Mouse (Mus musculus) heart, postnatal 14 days (tissue): ENCODE measurements at regions not wholly inside any gene's neighbourhood (a gene's known extent, or its start where the extent isn't known, plus 50 kb on each side); places are given as distances from the start of the nearest gene placed in this dataset.
"Not testable (repeated sequence)": the region's sequence is repeated elsewhere in the genome, so short reads cannot be mapped to it uniquely, and the experiment has no call there.

Experiments
- DNase-seq, 2 experiments: peaks; one replicate each; pipeline ENCODE4 v3.0.0; 2021 to 2022
- intact Hi-C: fragments of 180-260 bp; cut with DNase I; formaldehyde crosslinking; loops from one replicate; pipeline ENCODE4 v1.15.1; 2025

DNA sequence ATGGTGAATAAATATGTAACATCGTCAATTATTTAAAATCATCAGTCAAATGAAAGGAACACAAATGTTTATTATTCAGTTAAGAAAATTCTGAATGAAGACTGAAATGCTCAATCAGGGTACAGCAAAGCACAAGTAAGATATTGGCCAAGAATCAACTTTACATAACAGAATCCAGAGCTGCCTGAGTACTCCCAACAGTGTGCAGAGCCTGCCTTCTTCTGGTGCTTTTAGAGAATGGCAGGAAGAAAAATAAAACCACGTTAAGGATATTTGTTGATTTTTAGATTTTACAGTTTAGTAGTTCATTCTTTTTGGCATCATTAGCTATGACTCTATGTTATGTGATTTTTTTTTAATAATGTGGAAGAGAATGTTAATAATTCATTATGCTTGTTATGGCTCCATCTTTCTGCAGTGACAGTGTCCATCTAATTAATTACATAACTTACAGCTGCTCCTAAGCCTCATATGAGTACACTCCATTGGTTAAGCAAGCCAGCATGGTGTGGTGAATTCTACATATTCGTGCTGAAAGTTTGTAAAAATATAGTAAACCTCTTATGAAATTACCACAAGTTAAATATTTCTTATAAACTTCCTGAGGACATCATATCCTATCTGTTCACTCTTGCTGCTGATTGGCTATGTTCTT is 579.0 kb downstream of the Kcna4 start:
- DNase-seq, result no peak
- intact Hi-C loops, result loop anchor here (2.0 kb wide), 1 partner anchor 787 kb away; no protein-coding TSS in a partner anchor

DNA sequence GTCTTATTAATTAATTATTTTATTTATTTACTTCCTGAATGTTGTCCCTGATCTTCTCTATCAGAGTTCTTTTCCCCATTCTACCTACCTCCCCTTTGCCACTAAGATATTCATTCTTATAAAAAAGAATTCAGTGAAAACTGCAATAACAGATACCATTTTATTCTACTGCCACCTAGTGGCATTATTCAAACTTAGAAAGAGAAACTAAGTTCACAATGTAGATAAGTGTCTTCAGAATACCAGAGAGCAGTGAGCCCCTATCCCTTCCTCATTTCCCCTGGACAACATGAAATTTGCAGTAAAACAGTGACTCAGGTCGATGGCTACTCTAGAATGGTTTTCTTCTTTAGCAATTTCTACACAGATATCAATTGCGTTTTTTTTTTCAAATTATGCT is 589.2 kb downstream of the Kcna4 start:
- no peak for DNase-seq
- intact Hi-C loops, result loop anchor here (5.0 to 10.0 kb wide), 2 partner anchors 897 to 1525 kb away; no protein-coding TSS in a partner anchor

DNA sequence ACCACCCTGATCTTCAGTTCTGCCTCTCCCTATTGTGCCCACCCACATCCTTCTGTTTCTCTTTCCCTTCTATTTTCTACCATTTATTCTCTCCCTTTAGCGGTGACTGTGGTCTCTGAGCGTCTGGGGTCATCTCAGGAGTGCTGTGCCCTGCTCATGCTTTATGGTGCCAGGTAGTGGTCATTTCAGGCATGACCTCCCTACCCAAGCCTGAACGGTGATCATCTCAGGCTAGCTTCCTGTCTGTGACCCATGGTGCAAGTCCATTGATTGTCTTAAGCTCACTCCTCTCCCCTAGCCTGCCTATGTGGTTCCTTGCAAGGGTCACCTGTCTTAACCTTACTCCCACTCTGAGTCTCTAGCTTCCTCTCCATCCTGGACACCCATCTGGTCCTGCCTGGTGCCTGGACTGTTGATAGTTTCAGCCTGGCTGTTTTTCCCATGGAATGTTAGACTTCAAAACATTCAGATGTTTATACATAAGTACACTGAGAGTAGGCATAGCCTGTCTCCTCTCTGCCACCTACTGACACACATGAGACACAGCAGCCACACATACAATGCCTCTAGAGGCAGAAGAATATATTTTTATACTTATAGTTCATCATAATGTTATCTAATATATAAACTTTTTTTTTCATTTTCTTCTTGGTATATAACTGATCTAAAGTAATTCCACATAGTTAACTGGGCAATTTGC is 595.8 kb downstream of the Kcna4 start:
- intact Hi-C loops, result no loop called here
- DNase-seq, result no peak

DNA sequence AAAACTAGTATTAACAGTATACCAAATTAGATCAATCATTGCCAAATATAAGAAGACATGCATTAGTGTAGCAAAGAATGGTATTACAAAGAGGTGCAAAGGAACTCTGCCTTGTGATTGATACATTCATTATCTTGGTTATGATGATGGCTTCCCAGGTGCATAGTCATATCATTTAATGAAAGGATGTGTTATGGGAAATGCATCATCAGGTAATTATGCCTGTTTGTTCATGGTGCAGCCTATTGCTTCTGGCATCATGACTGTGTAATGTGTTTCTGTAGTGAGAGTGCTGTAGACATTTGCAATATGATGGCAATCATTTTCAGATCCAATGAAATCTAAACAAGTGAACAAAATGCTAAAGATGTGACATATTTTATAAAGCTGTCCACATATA is 597.8 kb downstream of the Kcna4 start:
- no peak for DNase-seq
- intact Hi-C loops, result no loop called here

DNA sequence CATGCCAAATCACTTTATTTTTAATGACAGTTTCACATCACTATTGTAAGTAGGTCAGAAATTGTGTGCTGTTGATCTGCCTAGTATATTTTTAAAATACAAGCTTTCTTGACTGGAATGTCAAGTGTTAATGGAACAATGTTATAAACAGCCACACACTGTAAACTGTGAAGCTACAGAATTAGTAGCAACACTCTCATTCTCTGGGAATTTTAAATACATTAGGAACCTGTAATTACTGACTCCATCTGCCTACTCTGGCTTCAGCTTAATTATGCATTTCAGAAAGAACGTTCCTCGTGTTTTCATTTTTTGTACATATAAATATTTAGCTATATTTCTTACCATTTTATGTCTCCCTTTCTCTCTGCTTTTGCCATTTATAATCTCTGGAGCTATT is 634.7 kb downstream of the Kcna4 start:
- DNase-seq, result no peak
- intact Hi-C loops, result no loop called here

DNA sequence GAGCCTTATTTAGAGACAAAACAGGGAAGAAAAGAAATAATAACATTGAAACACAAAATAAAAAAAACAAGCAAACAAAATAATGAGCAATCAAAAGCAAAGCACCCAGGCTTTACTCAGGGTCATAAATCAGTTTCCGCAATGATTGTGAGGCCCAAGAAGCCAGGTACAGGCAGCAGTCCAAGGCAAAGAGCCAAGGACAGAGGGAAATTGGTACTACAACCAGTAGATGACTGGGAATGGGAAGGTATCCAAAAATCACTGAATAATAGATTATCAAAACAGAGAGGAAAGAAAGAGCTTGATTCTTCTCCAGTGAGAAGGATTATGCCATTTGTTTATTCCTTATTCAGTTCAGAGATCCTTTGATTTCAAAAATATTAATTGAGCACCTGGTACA is 636.2 kb downstream of the Kcna4 start:
- intact Hi-C loops, result no loop called here
- no peak for DNase-seq

DNA sequence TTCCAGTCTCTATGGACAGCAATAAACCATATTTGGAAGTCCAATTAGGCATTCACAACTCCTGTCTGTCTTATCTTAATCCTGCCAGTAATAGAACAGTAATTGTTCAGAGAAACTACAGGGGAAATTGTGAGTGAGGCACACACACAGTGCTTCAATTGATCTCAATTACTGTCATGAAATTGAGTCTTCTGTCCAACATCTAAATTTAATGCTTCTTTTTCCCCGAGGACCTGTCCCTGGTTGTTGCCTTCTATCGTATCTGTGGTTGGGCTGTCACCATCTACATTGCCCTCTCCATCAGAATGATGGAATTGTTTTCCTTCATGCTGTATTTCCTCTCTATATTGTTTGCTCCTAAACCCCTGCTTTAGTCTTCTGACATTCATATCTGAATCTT is 644.9 kb downstream of the Kcna4 start:
- intact Hi-C loops, result no loop called here
- no peak for DNase-seq

DNA sequence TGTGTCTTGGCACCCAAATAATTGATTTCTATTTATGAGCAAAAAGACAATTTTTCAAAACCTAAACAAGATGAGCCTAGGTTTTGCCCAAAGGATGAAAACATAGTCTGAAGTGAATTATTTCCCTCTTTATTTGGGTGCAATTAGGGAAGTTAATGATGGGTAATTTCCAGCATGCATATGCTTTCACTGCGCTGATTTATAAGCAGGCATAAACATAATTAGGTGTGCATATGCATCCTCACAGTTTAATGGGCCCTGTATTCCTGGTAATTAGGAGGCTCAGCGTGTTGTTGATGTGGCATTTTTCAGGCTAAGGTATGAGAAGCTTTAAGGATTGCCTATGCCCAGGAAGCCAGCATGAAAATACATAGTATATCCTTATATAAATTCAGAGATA is 645.3 kb downstream of the Kcna4 start:
- no peak for DNase-seq
- intact Hi-C loops, result no loop called here

DNA sequence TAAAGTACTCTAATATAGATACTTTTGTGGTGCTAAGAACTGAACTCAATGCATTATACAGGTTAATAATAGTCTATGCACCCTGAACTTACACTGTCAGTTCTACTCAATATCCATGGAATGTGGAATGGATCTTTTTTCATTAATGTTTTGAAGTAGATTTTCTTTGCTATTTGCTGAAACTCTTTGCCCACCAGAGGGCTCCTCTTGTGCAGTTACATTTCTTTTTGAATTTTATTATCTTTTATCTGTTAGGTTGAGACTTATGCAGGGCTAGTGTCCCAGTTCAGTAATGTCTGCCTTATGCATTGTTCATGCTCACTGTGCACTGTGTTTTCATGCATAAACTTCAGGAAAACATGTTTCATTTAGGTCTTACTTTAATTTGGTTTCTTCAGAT is 650.9 kb downstream of the Kcna4 start:
- no peak for DNase-seq
- intact Hi-C loops, result no loop called here

DNA sequence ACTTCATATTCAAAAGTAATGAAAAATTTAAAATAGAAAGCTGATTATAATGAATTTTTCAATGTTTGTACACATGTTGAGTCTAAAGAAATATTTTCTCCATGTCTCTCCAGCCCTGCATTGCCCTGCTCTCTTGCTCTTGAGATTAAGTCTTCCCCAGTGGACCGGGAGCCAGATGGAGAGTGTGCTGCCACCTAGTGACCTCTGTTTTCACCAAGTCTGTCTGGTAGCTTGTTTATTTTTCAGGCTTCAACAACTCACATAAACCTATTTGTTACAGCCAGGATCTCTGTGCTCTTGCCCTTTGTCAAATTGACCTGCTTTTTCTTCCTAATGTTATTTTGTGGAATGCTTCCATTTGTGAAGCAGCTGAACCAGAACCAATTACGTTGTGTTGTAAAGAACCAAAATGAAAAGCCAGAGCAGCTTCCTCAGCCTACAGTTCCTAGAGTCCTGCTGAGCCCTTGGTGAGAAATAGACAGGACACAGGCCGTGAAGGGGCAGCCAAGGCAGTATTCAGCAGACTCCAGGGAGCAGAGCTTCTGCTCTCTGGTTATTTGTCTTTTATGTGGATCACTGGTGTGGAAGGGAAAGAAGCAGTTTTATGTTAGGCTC is 655.5 kb downstream of the Kcna4 start:
- DNase-seq, result peak in 1 of 2 experiments; percentile 14
- intact Hi-C loops, result no loop called here

DNA sequence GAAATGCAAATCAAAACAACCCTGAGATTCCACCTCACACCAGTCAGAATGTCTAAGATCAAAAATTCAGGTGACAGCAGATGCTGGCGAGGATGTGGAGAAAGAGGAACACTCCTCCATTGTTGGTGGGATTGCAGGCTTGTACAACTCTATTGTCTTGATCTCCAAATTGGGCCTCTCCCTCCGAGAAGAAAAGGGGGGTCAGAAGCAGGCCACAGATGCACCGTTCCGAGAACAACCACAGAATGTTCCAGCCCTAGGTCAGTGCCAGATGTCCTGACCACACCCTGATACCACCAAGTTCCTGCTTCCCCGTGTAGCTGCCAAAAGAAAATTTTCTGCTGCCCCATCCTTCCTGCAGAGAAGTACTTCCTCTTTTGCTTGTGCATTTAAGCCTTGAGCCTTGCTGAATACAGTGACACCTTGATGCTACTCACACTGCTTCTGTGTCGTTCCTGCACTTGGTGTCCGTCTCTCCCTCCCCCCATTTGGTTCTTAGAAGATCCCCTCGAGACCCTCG is 665.2 kb downstream of the Kcna4 start:
- DNase-seq, intact Hi-C loops: not testable (repeated sequence)

DNA sequence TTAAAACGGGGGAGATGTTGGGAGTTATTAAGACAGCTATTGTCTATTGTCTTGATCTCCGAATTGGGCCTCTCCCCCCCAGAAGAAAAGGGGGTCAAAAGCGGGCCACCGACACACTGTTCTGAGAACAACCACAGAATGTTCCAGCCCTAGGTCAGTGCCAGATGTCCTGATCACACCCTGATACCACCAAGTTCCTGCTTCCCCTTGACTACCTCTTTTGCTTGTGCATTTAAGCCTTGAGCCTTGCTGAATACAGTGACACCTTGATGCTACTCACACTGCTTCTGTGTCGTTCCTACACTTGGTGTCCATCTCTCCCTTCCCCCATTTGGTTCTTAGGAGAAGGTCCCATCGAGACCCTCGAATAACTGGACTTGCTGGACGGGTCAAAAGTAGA is 673.5 kb downstream of the Kcna4 start:
- not testable (repeated sequence) for DNase-seq

DNA sequence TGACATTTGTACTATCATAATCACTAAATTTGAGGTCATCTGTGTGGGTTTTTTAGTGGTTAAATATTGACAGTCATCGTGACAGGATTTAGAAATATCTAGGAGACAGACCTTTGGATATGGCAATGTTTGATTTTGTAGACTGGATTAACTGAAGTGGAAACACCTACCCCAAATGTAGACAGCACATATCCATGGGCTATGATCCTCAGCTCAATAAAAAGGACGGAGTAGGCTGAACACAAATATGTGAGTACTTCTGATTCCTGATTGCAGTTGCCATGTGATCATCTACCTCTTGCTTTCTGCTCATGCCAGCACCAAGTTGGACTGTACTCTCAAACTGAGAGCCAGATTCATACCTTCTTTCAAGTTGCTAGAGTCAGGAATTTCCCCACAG is 674.4 kb downstream of the Kcna4 start:
- intact Hi-C loops, result no loop called here
- no peak for DNase-seq

More for the DNA sequence above, 673.5 kb downstream of the Kcna4 start:
- intact Hi-C loops, result not testable (repeated sequence)

DNA sequence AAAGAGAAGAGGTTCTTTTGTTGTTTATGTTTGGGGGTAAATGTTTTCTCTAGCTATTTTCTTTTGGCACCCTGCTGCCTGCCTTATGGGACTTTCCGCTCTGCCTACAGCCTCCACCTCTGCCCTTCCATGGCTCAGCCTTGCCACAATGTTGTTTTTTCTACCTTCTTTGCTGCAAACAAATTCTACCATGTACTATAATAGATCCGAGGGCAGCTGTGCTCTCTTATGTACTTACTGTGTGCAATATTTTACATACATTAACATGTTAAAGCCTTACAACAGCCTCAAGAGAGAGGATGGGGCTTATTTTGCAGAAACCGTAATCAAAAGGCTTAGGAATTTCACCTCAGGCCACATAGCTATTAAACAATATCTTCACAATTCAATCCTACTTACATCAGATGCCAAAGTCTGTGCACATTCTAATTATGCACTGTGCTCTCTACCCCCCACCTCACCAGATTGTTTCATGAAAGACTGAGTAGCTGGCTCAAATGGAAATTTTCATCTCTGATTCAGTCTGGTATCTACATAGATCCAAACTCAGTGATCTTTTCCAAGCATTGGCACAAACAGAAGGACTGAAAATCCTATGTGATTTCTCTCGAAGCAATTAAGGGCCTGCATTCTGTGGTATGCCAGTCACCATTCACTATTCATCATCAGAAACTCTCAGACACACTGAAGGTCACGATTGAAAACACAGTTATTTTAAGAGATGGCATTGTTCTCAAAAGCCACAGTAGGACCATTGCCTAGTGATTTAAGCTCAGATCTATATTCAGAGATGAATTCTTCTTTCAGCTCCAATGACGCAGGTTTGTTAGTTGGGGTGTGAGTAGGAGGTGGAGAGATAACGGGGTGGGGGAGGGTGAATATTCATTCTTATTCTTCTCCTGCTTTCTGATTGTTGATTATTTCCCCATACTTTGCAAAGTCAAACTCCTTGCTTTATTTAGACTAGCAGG is 675.2 kb downstream of the Kcna4 start:
- intact Hi-C loops, result no loop called here

DNA sequence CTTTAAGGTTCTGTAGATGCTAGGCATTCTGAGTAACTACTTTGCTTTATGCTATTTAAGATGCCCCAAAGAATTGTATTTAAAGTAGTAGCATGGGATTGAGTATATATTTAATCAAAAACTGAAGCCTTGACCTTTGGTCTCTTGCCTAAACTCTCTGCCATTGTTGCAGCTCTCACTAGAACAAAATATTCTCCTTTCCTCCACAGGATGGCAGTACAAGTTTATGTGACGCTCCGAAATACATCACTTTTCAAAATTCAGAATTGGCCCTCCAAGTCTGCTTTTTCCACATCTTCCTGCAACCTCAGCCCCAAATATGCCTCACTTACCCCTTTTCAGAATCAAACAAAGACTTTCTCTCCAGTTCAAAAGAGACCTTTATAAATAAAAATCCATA is 678.1 kb downstream of the Kcna4 start:
- intact Hi-C loops, result no loop called here

More for the DNA sequence above, 675.2 kb downstream of the Kcna4 start:
- no peak for DNase-seq

DNA sequence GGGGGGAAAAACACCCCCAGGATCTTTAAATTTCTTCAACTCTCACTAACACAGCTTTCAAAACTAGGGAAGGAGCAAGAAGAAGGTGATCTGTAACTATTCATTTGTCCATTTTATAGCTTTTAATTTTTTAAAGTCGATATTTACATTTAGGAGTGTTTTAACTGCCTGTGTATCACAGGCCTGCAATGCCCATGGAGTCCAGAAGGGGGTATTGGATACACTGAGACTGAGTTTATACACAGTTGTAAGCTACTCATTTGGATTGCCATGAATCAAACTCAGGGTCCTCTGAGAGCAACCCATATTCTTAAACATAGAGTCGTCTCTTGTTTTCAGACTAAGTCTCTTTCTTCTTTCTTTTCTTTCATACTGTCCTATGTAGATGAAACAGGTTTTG is 679.1 kb downstream of the Kcna4 start:
- intact Hi-C loops, result no loop called here
- DNase-seq, result no peak

More for the DNA sequence above, 678.1 kb downstream of the Kcna4 start:
- DNase-seq, result no peak

DNA sequence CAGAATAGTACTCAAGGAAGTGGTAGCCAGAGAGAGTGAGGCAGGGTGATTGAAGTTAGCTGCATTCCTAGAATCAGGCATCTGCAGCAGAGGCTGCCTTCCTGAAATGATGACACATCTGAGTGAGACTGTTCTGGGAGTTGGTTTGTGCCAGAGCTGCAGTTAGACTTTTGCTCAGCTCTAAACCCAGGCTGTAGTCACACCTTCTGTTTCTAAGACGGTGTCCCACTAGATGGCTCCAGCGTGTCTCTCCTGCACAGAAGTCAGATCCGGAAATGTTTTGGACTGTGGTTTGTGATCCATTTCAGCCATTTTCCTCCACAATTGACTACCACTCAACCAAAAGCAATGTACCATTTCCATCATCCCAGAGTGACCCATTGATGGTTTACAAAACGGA is 683.1 kb downstream of the Kcna4 start:
- no peak for DNase-seq
- intact Hi-C loops, result no loop called here

DNA sequence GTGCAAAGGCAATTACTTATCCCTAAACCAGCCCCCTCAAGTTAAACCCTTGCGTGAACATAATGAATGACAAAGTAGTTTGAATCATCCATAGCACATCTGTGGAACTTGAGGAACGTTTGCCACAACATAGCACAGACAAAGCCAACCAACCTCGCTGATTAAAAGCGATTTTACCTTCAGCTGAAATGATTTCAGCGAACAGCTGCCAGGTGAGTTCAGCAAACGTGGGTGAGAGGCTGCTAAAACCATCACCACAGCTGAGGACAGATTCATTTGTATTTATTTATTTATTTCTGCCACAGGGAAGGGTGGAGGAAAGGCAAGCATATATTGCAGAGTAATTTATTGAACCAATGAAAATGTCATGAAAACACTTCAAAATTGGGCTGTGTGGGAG is 704.4 kb downstream of the Kcna4 start:
- intact Hi-C loops, result no loop called here
- DNase-seq, result no peak

DNA sequence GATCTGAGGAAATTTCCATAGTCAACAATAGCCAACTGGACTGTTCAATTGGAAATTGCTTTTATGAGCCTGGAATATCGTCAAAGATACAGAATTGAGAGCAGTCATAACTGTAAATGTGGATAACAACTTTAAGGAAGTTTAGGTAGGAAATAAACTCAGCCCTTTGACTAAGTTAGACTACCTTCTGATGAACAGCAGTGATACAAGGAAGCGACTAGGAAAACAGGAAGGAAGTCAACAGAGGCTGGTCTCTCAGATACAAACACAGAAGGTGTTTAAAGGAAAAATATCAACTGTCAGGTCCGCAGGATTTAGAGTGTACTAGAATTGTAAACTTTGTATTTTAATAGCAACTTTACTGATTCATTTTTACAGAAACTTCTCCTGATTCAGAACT is 721.1 kb downstream of the Kcna4 start:
- DNase-seq, result no peak

DNA sequence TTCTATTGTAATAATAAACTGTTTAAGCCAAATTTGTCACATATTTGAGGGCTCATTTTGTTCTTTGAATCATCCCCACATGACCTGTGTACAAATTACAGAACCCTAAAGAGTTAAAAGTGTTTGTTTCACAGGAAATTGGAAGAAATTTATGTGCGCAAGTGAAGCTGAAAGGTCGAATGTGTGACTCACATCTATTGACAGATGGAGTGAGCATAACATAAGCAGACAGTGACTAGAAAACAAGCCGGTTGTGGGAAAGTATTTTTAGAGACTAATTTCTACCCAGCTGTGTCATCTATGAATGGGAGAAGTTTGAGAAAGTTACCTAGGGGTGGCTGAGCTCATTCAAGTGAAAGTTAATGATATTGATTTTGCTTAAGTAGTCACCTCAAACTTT is 732.8 kb downstream of the Kcna4 start:
- no peak for DNase-seq
- intact Hi-C loops, result no loop called here

More for the DNA sequence above, 721.1 kb downstream of the Kcna4 start:
- intact Hi-C loops, result no loop called here
